Mouse (Mus musculus): Measurements from ENCODE around the gene Notch2.

DNA sequence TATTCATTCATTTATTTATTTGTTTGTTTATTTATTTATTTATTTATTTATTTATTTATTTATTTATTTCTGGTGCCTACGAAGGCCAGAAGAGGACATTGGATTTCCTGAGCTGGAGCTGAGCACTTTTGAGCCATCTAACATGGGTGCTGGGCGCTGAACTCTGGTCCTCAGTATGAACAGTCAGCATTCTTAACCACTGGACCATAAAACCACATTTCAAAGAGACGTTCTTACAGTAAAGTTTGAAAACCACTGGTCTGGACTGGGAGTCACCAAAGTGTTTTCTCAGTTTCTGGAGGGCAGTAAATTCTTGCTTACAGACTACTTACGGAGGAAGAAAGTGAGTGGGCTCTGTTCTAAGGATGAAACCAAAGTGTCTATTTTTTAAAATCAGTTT lies 97.3 kb downstream of the Notch2 start:
- no peak for TF ChIP-seq CTCF (IDR thresholded peaks at IDR 0.05; ENCODE audit: control insufficient read depth, insufficient read depth, insufficient replicate concordance, low read depth, low read length)
- no peak for TF ChIP-seq POLR2A (IDR thresholded peaks at IDR 0.05; ENCODE audit: control insufficient read depth, low read depth, low read length)

Measured in testis, adult 2 months (tissue).